Mouse (Mus musculus) liver, embryonic 14.5 days (tissue): ENCODE results near the gene Tnn. TPM values are rescaled to one million over a fixed set of nuclear protein-coding genes. Genes with fewer than 3 reads are reported as not detected.

Source experiments
- ATAC-seq: fragments of 200-750 bp; cut with Nextera tagmentation; 2 replicates; pipeline ENCODE4 v1.8.0; 2017; ENCODE audit warnings: moderate number of reproducible peaks, mild to moderate bottlenecking, moderate library complexity; ENCODE audit not compliant: insufficient read depth
- DNase-seq, 3 experiments: peaks; one replicate each; pipeline ENCODE4 v3.0.0-alpha.2; 2012 to 2013; ENCODE audit warnings: low read depth in 3 of 3, low spot score in 3 of 3
- H3K27ac ChIP-seq: fragments of 300-500 bp; sonication (generic); 2 replicates; pipeline ENCODE4 v1.5.1; 2014; ENCODE audit warnings: moderate library complexity, mild to moderate bottlenecking, control low read depth, inconsistent platforms
- H3K27me3 ChIP-seq: fragments of 300-500 bp; sonication (generic); 2 replicates; pipeline ENCODE4 v1.6.1; 2014; ENCODE audit warnings: mild to moderate bottlenecking, low read length, moderate library complexity; ENCODE audit not compliant: control insufficient read depth, insufficient read depth
- H3K36me3 ChIP-seq: fragments of 300-500 bp; sonication (generic); replicated peaks from 2 replicates; pipeline ENCODE4 v1.6.1; 2014; ENCODE audit warnings: low read depth; ENCODE audit not compliant: control insufficient read depth, insufficient read depth
- H3K4me1 ChIP-seq, 2 experiments: fragments of 200-500 bp in 1 of 2; fragments of 300-500 bp in 1 of 2; sonication (generic) in 1 of 2; replicated peaks; 2 replicates each; pipeline ENCODE4 v1.6.1; 2012 to 2014; ENCODE audit warnings: antibody characterized with exemption in 1 of 2, inconsistent platforms in 1 of 2, low read length in 1 of 2; ENCODE audit not compliant: control insufficient read depth in 2 of 2, insufficient read depth in 2 of 2
- H3K4me2 ChIP-seq: fragments of 300-500 bp; sonication (generic); 2 replicates; pipeline ENCODE4 v1.6.1; 2014; ENCODE audit warnings: low read depth, mild to moderate bottlenecking, control low read depth, moderate library complexity
- H3K4me3 ChIP-seq, 2 experiments: fragments of 200-500 bp in 1 of 2; fragments of 300-500 bp in 1 of 2; sonication (generic) in 1 of 2; 2 replicates each; pipeline ENCODE4 v1.5.1; 2012 to 2014; ENCODE audit warnings: low read depth in 2 of 2, low read length in 2 of 2, mild to moderate bottlenecking in 2 of 2, control low read depth in 1 of 2, inconsistent platforms in 1 of 2, moderate library complexity in 1 of 2; ENCODE audit not compliant: insufficient read depth in 1 of 2
- H3K9ac ChIP-seq: fragments of 300-500 bp; sonication (generic); replicated peaks from 2 replicates; pipeline ENCODE4 v1.6.1; 2014; ENCODE audit warnings: mild to moderate bottlenecking, control low read depth, moderate library complexity
- H3K9me3 ChIP-seq: fragments of 300-500 bp; sonication (generic); 2 replicates; pipeline ENCODE4 v1.6.1; 2016; ENCODE audit warnings: low read length, mixed read lengths; ENCODE audit not compliant: control insufficient read depth
- CTCF ChIP-seq: IDR thresholded peaks from 2 replicates; pipeline ENCODE4 v1.5.1; 2016; ENCODE audit warnings: antibody characterized with exemption, low read depth, control low read depth
- EP300 ChIP-seq: IDR thresholded peaks from 2 replicates; pipeline ENCODE4 v1.6.1; 2016; ENCODE audit warnings: antibody characterized with exemption, low read depth
- WGBS: fragments of 180-500 bp; shearing (Covaris S2); extraction: QIAGEN DNeasy Blood & Tissue Kit; methylation state at CpG from one replicate; pipeline ENCODE4 v1.1.7; 2014; ENCODE audit not compliant: insufficient replicate concordance; 5-methylcytosine and 5-hydroxymethylcytosine counted together
- polyA plus RNA-seq, 2 experiments: library from polyadenylated mRNA; depleted of rRNA in 1 of 2; stranded (reverse) in 1 of 2; unstranded in 1 of 2; fragments of >200 nt; fragmentation: Nextera tagmentation in 1 of 2; extraction: Ambion mirVana in 1 of 2; gene quantifications; 2 replicates each; pipeline versions ENCODE4 v1.2.1 to v1.2.3; 2012 to 2014

Tnn gene
- polyA plus RNA-seq, 2 experiments = 0.01 TPM; not detected in 1

DNA sequence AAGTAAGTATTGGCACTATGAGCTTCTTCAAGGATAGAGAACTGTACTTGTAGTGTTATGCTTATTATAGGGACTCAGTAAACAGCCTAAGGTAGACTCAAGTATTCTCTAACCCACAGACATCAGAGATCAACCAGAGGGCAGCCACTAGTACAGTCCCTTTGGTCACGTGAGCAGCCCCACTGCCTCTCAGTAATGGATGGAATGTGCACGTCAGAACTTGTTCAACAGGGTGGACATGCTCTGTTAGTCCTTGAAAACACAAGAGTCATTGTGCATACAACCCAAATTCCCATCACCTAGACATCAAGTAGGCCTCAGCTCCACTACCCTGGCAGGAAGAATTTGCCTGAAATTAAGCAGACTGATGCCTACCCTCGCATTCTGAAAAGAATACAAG is 95.7 kb downstream of the Tnn start:
- Histone ChIP-seq H3K27ac (no peak overlapping the region; the same call in 1 of the 2 replicates), H3K4me3 (no peak overlapping the region), H3K9me3 (no peaks in the 10 kb centered on the region), H3K9ac (no peak overlapping the region), H3K27me3 (no peaks in the 10 kb centered on the region), H3K4me2 (no peak overlapping the region), H3K4me1 (peaks cover 53 to 68% of the 10 kb centered on the region in 2 experiments), H3K36me3 (no peaks in the 10 kb centered on the region; the same call in 1 of the 2 replicates)
- TF ChIP-seq CTCF = no peak
- no peak for TF ChIP-seq EP300
- DNase-seq (no peak), ATAC-seq (no peak)
- WGBS = 74% methylated on average over 3 of the region's 3 CpGs

DNA sequence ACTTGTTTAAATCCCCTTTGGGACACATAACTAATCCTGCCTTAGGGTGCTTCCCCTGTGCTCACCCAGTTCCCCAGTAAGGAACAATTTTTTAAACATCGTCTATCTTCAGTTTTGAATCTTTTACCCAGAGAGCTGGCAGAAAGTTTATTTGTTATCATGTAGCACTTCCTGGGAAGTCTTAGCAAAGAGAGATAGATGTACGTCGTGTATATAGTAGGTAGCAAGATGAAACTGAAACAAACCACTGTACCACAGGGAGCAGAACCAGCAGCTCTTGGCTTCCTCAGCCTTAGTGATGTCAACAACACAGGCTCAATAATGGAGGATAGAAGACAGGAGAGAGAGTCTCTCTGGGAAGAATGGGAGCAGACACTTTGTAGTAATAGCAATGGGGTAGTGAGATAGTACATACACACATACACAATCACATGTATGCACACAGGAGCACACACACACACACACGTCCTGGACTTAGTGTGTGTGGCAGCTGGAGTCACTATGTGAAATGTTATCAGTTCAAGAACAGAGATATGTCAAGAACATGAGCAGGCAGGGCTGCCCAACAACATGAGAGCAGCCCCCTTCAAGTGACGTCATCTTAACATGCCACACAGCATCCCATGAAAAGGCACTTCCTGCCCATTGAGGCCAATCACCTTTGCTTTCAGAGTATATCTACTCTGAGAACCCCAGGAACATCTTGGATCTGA is 98.9 kb downstream of the Tnn start:
- Histone ChIP-seq H3K4me2 (no peak overlapping the region), H3K36me3 (no peaks in the 10 kb centered on the region; the same call in 1 of the 2 replicates), H3K27ac (peak overlapping the region; percentile 12; the same call in 1 of the 2 replicates), H3K9ac (0 out of 2 replicates have a peak overlapping the region, but pooled peaks have one; percentile 11), H3K4me3 (no peak overlapping the region), H3K27me3 (no peaks in the 10 kb centered on the region), H3K9me3 (no peaks in the 10 kb centered on the region), H3K4me1 (peaks cover 44 to 66% of the 10 kb centered on the region in 2 experiments)
- no peak for DNase-seq
- WGBS = 37% methylated on average over 5 of the region's 5 CpGs
- ATAC-seq = peak; percentile 19; the same call in 1 of the 2 replicates
- no peak for TF ChIP-seq CTCF
- TF ChIP-seq EP300 = no peak

DNA sequence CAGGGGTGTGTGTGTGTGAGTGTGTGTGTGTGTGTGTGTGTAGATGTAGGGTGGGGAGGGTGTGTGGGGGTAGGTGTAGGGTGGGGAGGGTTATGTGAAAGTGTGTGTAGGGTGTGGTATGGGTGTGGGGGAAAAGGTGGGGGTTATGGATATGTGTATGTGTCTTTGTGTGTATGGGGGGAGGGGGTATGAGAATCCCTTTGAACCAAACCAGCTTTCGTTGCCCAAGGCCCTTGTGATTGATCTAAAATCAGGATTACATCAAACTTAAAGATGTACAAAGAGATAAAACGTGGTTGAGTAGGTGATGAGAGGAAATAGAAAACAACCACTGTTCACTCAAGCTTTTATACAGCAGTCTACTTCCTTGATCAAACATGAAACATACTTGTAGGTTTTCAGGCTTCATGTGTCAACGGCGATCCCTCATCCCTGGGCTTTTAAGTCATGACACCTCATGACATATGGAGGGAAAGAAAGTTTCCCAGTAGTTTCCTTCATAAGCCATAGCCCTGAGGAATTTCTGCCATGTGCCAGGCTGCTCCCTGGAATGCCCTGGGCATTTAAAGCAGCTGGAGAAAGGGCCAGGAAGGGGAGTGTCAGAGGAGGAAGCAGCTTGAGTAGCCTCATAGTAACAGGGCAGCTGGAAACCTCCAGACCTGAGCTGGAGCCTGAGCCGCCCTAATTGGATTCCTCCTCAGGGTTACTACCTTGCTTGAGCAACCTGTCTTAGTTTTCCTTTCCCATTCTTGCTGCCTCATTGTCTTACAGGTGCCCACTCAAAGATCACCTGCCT is 99.7 kb downstream of the Tnn start:
- 65% methylated on average over 5 of the region's 5 CpGs for WGBS
- ATAC-seq (peak; percentile 76), DNase-seq (no peak)
- TF ChIP-seq EP300 = no peak
- TF ChIP-seq CTCF = no peak
- peak overlapping the region; percentile 25 for H3K27ac ChIP-seq
- peak overlapping the region; percentile 0; the same call in 1 of the 2 replicates for H3K9ac ChIP-seq
- no peaks in the 10 kb centered on the region; the same call in 1 of the 2 replicates for H3K36me3 ChIP-seq
- peaks cover 47 to 66% of the 10 kb centered on the region in 2 experiments for H3K4me1 ChIP-seq
- no peaks in the 10 kb centered on the region for H3K27me3 ChIP-seq
- H3K4me2 ChIP-seq = peak overlapping the region; percentile 26
- H3K9me3 ChIP-seq = no peaks in the 10 kb centered on the region
- no peak overlapping the region for H3K4me3 ChIP-seq

DNA sequence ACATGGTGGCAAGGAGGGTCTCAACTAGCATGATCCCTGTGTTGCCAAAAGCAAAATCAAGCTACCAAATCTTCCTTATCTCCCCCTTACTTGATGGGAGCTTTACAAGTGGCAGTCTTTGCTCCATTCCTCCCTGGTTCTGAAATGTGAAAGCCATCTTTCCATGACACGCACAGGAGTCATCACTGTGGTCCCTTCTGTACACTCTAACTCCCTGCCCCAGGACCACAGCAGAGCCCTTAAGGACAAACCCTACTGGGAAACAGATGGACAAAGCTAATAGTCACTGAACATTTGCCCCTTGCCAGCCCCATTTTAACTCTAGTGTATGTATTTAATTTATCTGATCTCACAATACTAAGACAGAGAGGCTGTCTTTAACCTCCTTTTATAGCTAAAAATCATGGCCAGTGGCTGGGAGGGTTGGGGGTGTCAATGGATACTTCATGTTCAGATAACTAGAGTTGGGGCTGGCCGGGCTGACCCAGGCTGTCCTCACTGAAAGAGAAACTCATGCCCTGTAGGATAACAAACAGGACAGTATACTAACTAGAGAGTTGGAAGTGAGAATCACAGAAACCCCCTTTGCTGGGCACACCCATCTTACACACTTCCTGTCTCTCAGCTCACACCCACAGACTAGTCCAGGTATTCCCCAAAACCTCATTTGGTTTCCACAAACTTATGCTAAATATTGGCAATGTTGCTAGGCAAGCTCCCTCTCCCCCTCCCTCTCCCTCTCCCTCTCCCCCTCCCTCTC is 100.6 kb downstream of the Tnn start:
- DNase-seq (no peak), ATAC-seq (peak; percentile 19; the same call in 1 of the 2 replicates)
- TF ChIP-seq CTCF (no peak), EP300 (no peak)
- H3K4me2 ChIP-seq = no peak overlapping the region
- no peak overlapping the region for H3K9ac ChIP-seq
- no peaks in the 10 kb centered on the region for H3K36me3 ChIP-seq
- H3K27ac ChIP-seq = 0 out of 2 replicates have a peak overlapping the region, but pooled peaks have one; percentile 5
- no peaks in the 10 kb centered on the region for H3K9me3 ChIP-seq
- H3K4me1 ChIP-seq = peaks cover 49 to 65% of the 10 kb centered on the region in 2 experiments
- whole genome bisulfite sequencing = 68% methylated on average over 2 of the region's 2 CpGs
- H3K4me3 ChIP-seq = no peak overlapping the region
- H3K27me3 ChIP-seq = no peaks in the 10 kb centered on the region
